Mouse (Mus musculus): ENCODE measurements around the gene Zmiz1.
A peak's percentile ranks its signal among the peaks of the same experiment; 100 is the strongest.

The Zmiz1 gene

GRCm38 (mm10) chr14:25686983-25687901 is 228.3 kb downstream of the Zmiz1 start:
- DNase-seq (ENCODE audit: low spot score in 2 of 2) = no peak

- DNase-seq (ENCODE audit: low spot score in 2 of 2) = no peak
These were observed 234.4 kb downstream of the Zmiz1 start for GRCm38 (mm10) chr14:25693271-25693887.

GRCm38 (mm10) chr14:25693888-25694568 is 235.0 kb downstream of the Zmiz1 start, which contains the start of gene Ppif:
Gene Ppif (plus strand): TSS chr14:25694154.
- DNase-seq (ENCODE audit: low spot score in 2 of 2) = peak; percentile 95 to 96

GRCm38 (mm10) chr14:25694569-25694897 is 235.5 kb downstream of the Zmiz1 start:
- DNase-seq (ENCODE audit: low spot score in 2 of 2) = peak in 1 of 2 experiments; percentile 40

GRCm38 (mm10) chr14:25695059-25695458 is 236.1 kb downstream of the Zmiz1 start:
- DNase-seq (ENCODE audit: low spot score in 2 of 2) = no peak

- DNase-seq (ENCODE audit: low spot score in 2 of 2) = no peak
These were observed 237.4 kb downstream of the Zmiz1 start for GRCm38 (mm10) chr14:25696356-25696755.

- DNase-seq (ENCODE audit: low spot score in 2 of 2) = no peak
These were observed 243.0 kb downstream of the Zmiz1 start for GRCm38 (mm10) chr14:25701986-25702385.

- peak in 1 of 2 experiments; percentile 50 for DNase-seq (ENCODE audit: low spot score in 2 of 2)
These were observed 248.8 kb downstream of the Zmiz1 start for GRCm38 (mm10) chr14:25707691-25708181.

GRCm38 (mm10) chr14:25708451-25708850 is 249.5 kb downstream of the Zmiz1 start:
- DNase-seq (ENCODE audit: low spot score in 2 of 2) = peak in 1 of 2 experiments; percentile 59

GRCm38 (mm10) chr14:25708917-25709316 is 249.9 kb downstream of the Zmiz1 start:
- no peak for DNase-seq (ENCODE audit: low spot score in 2 of 2)

- DNase-seq (ENCODE audit: low spot score in 2 of 2) = peak in 1 of 2 experiments; percentile 47
These were observed 251.1 kb downstream of the Zmiz1 start for GRCm38 (mm10) chr14:25710073-25710472.

- no peak for DNase-seq (ENCODE audit: low spot score in 2 of 2)
These were observed 251.7 kb downstream of the Zmiz1 start for GRCm38 (mm10) chr14:25710681-25711080.

GRCm38 (mm10) chr14:25711177-25711576 is 252.2 kb downstream of the Zmiz1 start:
- no peak for DNase-seq (ENCODE audit: low spot score in 2 of 2)

- DNase-seq (ENCODE audit: low spot score in 2 of 2) = no peak
These were observed 252.6 kb downstream of the Zmiz1 start for GRCm38 (mm10) chr14:25711602-25712001.

- no peak for DNase-seq (ENCODE audit: low spot score in 2 of 2)
These were observed 254.5 kb downstream of the Zmiz1 start for GRCm38 (mm10) chr14:25713443-25713842.

Data from urinary bladder, postnatal 36 days (tissue).